Mouse (Mus musculus): ENCODE data around the gene Chrne. TPM values are rescaled to one million over a fixed set of nuclear protein-coding genes. Genes with fewer than 3 reads are reported as not detected.
A peak's percentile ranks its signal among the peaks of the same experiment; 100 is the strongest.

Gene Chrne
- polyA plus RNA-seq, 1 experiment from 2014 or later = 0.25 TPM

- no peak for TF ChIP-seq CTCF (IDR thresholded peaks at IDR 0.05; ENCODE audit: low read depth)
- Histone ChIP-seq H3K27ac (no peak overlapping the region), H3K4me1 (replicated peaks; ENCODE audit: insufficient read depth, low read length) (no peaks in the 10 kb centered on the region; the same call in 1 of the 2 replicates), H3K9me3 (replicated peaks; ENCODE audit: low read length) (no peaks in the 10 kb centered on the region), H3K36me3 (ENCODE audit: insufficient read depth, low read length) (no peaks in the 10 kb centered on the region), H3K9ac (ENCODE audit: low read depth, low read length) (no peak overlapping the region), H3K4me3 (replicated peaks; ENCODE audit: low read depth, low read length) (no peak overlapping the region), H3K27me3 (ENCODE audit: insufficient read depth, low read length) (no peaks in the 10 kb centered on the region), H3K4me2 (ENCODE audit: low read length) (no peak overlapping the region)
- no peak for DNase-seq (ENCODE audit: low spot score)
- WGBS = 100% methylated on average over 1 of the region's 1 CpGs
- no peak for ATAC-seq (replicated peaks; ENCODE audit: low FRiP score, low read depth)
Observed at GRCm38 (mm10) chr11:70637764-70638163, 18.7 kb upstream of the Chrne start.

GRCm38 (mm10) chr11:70635601-70636000, 16.6 kb upstream of the Chrne start:
- H3K4me3 ChIP-seq (replicated peaks; ENCODE audit: low read depth, low read length) = no peak overlapping the region
- DNase-seq (ENCODE audit: low spot score) (no peak), ATAC-seq (replicated peaks; ENCODE audit: low FRiP score, low read depth) (no peak)
- 74% methylated on average over 4 of the region's 4 CpGs for WGBS
- no peaks in the 10 kb centered on the region for H3K36me3 ChIP-seq (ENCODE audit: insufficient read depth, low read length)
- TF ChIP-seq CTCF (IDR thresholded peaks at IDR 0.05; ENCODE audit: low read depth) = no peak
- no peak overlapping the region for H3K4me2 ChIP-seq (ENCODE audit: low read length)
- H3K9me3 ChIP-seq (replicated peaks; ENCODE audit: low read length) = no peaks in the 10 kb centered on the region
- no peaks in the 10 kb centered on the region; the same call in 1 of the 2 replicates for H3K4me1 ChIP-seq (replicated peaks; ENCODE audit: insufficient read depth, low read length)
- no peaks in the 10 kb centered on the region for H3K27me3 ChIP-seq (ENCODE audit: insufficient read depth, low read length)
- no peak overlapping the region for H3K9ac ChIP-seq (ENCODE audit: low read depth, low read length)
- no peak overlapping the region for H3K27ac ChIP-seq

- Histone ChIP-seq H3K27ac (peak overlapping the region; percentile 56), H3K4me2 (ENCODE audit: low read length) (no peak overlapping the region), H3K9ac (ENCODE audit: low read depth, low read length) (no peak overlapping the region), H3K9me3 (replicated peaks; ENCODE audit: low read length) (no peaks in the 10 kb centered on the region), H3K27me3 (ENCODE audit: insufficient read depth, low read length) (no peaks in the 10 kb centered on the region), H3K36me3 (ENCODE audit: insufficient read depth, low read length) (no peaks in the 10 kb centered on the region), H3K4me3 (replicated peaks; ENCODE audit: low read depth, low read length) (no peak overlapping the region), H3K4me1 (replicated peaks; ENCODE audit: insufficient read depth, low read length) (no peaks in the 10 kb centered on the region)
- TF ChIP-seq CTCF (IDR thresholded peaks at IDR 0.05; ENCODE audit: low read depth) = no peak
- 63% methylated on average over 7 of the region's 7 CpGs for WGBS
- no peak for DNase-seq (ENCODE audit: low spot score)
- ATAC-seq (replicated peaks; ENCODE audit: low FRiP score, low read depth) = no peak
Observed at GRCm38 (mm10) chr11:70630129-70630528, 11.1 kb upstream of the Chrne start.

- no peak overlapping the region for H3K4me2 ChIP-seq (ENCODE audit: low read length)
- no peak overlapping the region for H3K9ac ChIP-seq (ENCODE audit: low read depth, low read length)
- H3K4me3 ChIP-seq (replicated peaks; ENCODE audit: low read depth, low read length) = no peak overlapping the region
- no peaks in the 10 kb centered on the region for H3K9me3 ChIP-seq (replicated peaks; ENCODE audit: low read length)
- H3K36me3 ChIP-seq (ENCODE audit: insufficient read depth, low read length) = no peaks in the 10 kb centered on the region
- H3K27me3 ChIP-seq (ENCODE audit: insufficient read depth, low read length) = no peaks in the 10 kb centered on the region
- ATAC-seq (replicated peaks; ENCODE audit: low FRiP score, low read depth) = no peak
- no peaks in the 10 kb centered on the region for H3K4me1 ChIP-seq (replicated peaks; ENCODE audit: insufficient read depth, low read length)
- H3K27ac ChIP-seq = no peak overlapping the region
- DNase-seq (ENCODE audit: low spot score) = peak; percentile 52
- peak; percentile 63 for TF ChIP-seq CTCF (IDR thresholded peaks at IDR 0.05; ENCODE audit: low read depth)
- 43% methylated on average over 5 of the region's 5 CpGs for WGBS
Observed at GRCm38 (mm10) chr11:70629557-70629956, 10.5 kb upstream of the Chrne start.

GRCm38 (mm10) chr11:70628431-70628830, 9.4 kb upstream of the Chrne start:
- Histone ChIP-seq H3K27ac (no peak overlapping the region), H3K4me1 (replicated peaks; ENCODE audit: insufficient read depth, low read length) (no peaks in the 10 kb centered on the region), H3K9ac (ENCODE audit: low read depth, low read length) (no peak overlapping the region), H3K4me3 (replicated peaks; ENCODE audit: low read depth, low read length) (no peak overlapping the region), H3K27me3 (ENCODE audit: insufficient read depth, low read length) (no peaks in the 10 kb centered on the region), H3K36me3 (ENCODE audit: insufficient read depth, low read length) (no peaks in the 10 kb centered on the region), H3K9me3 (replicated peaks; ENCODE audit: low read length) (no peaks in the 10 kb centered on the region), H3K4me2 (ENCODE audit: low read length) (no peak overlapping the region)
- ATAC-seq (replicated peaks; ENCODE audit: low FRiP score, low read depth) = no peak
- WGBS = 49% methylated on average over 2 of the region's 2 CpGs
- TF ChIP-seq CTCF (IDR thresholded peaks at IDR 0.05; ENCODE audit: low read depth) = no peak
- DNase-seq (ENCODE audit: low spot score) = no peak

DNA sequence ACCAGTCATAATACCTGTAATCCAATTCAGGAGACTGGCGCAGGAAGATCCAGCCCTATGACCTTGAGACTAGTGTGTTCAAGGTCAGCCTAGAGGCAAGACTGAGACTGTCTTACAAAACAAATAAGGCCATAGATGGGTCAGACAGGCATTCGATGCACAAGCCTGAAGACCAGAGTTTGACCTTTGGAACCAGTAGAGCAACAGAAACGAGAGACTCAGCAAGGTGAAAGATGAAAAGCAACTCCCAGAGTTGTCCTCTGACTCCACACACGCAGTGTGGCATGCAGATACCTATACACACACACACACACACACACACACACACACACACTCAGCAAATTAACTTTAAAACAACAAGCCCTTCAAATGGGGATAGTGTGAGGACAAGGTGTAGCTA, 7.9 kb upstream of the Chrne start:
- 36% methylated on average over 4 of the region's 4 CpGs for WGBS
- Histone ChIP-seq H3K4me2 (ENCODE audit: low read length) (no peak overlapping the region), H3K27me3 (ENCODE audit: insufficient read depth, low read length) (no peaks in the 10 kb centered on the region), H3K9me3 (replicated peaks; ENCODE audit: low read length) (no peaks in the 10 kb centered on the region), H3K4me1 (replicated peaks; ENCODE audit: insufficient read depth, low read length) (no peaks in the 10 kb centered on the region), H3K27ac (peak overlapping the region; percentile 8; the same call in 1 of the 2 replicates), H3K4me3 (replicated peaks; ENCODE audit: low read depth, low read length) (no peak overlapping the region), H3K9ac (ENCODE audit: low read depth, low read length) (no peak overlapping the region), H3K36me3 (ENCODE audit: insufficient read depth, low read length) (no peaks in the 10 kb centered on the region)
- no peak for TF ChIP-seq CTCF (IDR thresholded peaks at IDR 0.05; ENCODE audit: low read depth)
- ATAC-seq (replicated peaks; ENCODE audit: low FRiP score, low read depth) (0 out of 2 replicates have a peak, but pooled peaks have one; percentile 42), DNase-seq (ENCODE audit: low spot score) (no peak)

GRCm38 (mm10) chr11:70625473-70625872, 6.5 kb upstream of the Chrne start:
- peak; percentile 84 for TF ChIP-seq CTCF (IDR thresholded peaks at IDR 0.05; ENCODE audit: low read depth)

More at GRCm38 (mm10) chr11:70625473-70625872, 6.5 kb upstream of the Chrne start:
- Histone ChIP-seq H3K36me3 (ENCODE audit: insufficient read depth, low read length) (no peaks in the 10 kb centered on the region), H3K9ac (ENCODE audit: low read depth, low read length) (no peak overlapping the region), H3K27ac (no peak overlapping the region), H3K27me3 (ENCODE audit: insufficient read depth, low read length) (no peaks in the 10 kb centered on the region), H3K4me3 (replicated peaks; ENCODE audit: low read depth, low read length) (no peak overlapping the region), H3K4me1 (replicated peaks; ENCODE audit: insufficient read depth, low read length) (no peaks in the 10 kb centered on the region), H3K9me3 (replicated peaks; ENCODE audit: low read length) (no peaks in the 10 kb centered on the region), H3K4me2 (ENCODE audit: low read length) (no peak overlapping the region)
- ATAC-seq (replicated peaks; ENCODE audit: low FRiP score, low read depth) (no peak), DNase-seq (ENCODE audit: low spot score) (peak; percentile 66)
- 42% methylated on average over 4 of the region's 4 CpGs for WGBS
